Mouse (Mus musculus) gastrocnemius, postnatal 36 days (tissue): ENCODE results near the gene Hdac4. TPM values are rescaled to one million over a fixed set of nuclear protein-coding genes. Genes with fewer than 3 reads are reported as not detected.

Experiments used
- DNase-seq, 2 experiments: peaks; one replicate each; pipeline ENCODE4 v3.0.0; 2022
- intact Hi-C: fragments of 180-260 bp; cut with DNase I; formaldehyde crosslinking; loops from one replicate; pipeline ENCODE4 v1.15.1; 2025
- long read RNA-seq, 2 experiments: library from polyadenylated mRNA; stranded (forward); transcript quantifications; one replicate each; pipeline ENCODE4 v2.0.0; 2021
- total RNA-seq, 2 experiments: library from RNA; stranded (reverse); gene quantifications; 2 replicates each; pipeline ENCODE4 v1.2.3; 2021

Hdac4 gene
- 10 to 100 TPM; 43.4 to 50.5 TPM for total RNA-seq
- long read RNA-seq, experiment 1, partial matches to known transcripts = 3 of 15 reads
- long read RNA-seq, experiment 1, other reads (novel, unspliced or antisense) = 12 of 15 reads
- long read RNA-seq, experiment 2, partial matches to known transcripts = 5 of 12 reads
- long read RNA-seq, experiment 2, other reads (novel, unspliced or antisense) = 7 of 12 reads

DNA sequence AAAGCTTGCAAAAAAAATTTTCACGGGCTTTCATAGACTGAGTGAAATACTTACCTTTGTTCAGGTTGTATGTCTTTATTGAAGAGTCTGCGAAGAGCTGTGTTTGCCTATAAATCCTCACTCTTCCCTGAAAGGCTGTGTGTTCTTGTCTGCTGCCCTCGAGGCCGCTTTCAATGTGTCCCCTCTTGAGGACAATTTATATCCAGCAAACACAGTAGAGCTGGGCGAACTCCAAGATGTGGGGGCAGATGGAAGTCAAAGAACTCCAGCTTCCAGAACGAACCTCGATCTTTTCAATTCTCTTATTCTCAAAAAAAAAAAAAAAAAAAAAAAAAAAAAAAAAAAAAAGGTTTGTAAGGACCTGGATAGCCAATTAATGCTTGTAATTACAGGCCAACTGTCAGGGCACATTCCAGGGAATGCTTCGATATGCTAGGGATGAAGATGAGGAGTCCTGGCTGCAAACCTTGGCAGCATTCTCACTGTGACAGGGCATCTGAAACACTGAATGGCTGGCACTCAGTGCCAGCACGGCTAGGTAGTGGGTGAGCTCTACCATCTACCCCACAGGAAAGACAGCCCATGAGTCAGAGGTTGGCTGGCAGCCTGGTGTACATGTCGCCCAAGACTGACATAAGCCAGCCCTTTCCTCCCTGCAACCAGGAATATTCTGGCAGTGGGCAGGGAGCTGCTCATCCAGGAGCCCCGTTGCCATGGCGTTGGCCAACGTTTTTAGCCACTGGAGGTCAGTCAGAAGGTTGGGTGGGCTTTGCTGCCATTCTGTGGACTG is at the start of gene Hdac4:
TSS of gene Hdac4 (minus strand) at position 340 of the 790 bp plus-strand sequence.
- intact Hi-C loops = no loop called here
- peak; percentile 44 to 45 for DNase-seq

DNA sequence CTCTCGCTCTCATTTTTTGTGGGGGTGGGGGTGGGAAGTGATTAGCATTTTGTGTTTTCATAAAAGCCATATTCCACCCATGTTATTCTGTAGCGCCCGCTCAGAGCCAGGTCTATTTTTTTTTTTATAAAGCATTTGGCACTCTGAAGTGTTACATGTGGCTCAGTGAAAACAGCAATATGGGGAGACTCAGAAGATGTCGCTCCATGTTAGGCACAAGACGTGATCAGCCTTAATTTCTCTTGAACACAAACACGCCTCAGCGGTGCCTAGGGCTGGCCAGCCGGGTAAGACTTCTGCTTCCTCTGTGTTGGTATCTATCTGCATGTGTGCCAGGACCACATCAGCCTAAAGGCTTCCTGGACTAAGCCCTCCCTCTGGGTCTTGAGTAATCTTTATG is 48.0 kb upstream of the Hdac4 start:
- no peak for DNase-seq
- intact Hi-C loops = no loop called here

DNA sequence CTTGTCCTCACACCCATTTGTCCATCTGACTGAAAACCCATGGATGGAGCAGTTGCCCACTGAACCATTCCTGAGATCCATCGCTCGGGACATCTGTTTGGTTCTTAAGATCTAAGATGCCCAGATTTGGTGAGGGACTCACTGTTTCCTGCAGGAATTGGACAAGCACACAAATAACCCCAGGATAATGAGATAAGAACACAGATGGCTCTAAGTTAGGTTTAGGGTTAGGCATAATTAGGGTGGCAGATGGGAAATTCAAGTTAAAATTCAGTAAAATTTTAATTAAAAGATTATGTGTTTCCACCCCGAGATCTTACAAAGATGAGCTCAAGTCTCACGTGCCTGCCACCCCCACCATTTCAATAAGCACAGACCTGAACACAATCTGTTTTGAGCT is 44.6 kb upstream of the Hdac4 start:
- intact Hi-C loops = no loop called here
- no peak for DNase-seq

- intact Hi-C loops = no loop called here
- DNase-seq = no peak
Measured at GRCm38 (mm10) chr1:92235600-92235999, 40.1 kb upstream of the Hdac4 start.

DNA sequence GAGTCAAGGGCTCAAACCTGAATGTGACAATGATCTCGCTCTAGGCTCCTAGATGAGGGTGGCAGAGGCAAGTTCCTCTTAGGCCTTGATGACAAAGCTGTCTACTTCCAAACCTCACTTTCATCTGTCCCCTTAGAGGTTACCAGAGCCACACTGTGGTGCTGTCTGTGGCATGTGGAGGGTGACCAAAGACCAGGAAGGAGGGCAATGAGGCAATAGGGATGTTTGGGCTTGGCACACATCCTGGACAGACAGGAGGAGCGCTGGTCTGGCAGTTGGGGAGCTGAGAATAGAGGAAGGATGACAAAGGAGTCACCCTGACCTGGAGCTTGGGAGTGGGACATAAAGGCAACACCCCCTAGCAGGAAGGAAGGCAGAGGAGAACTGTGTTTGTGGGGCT is 29.8 kb upstream of the Hdac4 start:
- intact Hi-C loops = no loop called here
- DNase-seq = no peak

DNA sequence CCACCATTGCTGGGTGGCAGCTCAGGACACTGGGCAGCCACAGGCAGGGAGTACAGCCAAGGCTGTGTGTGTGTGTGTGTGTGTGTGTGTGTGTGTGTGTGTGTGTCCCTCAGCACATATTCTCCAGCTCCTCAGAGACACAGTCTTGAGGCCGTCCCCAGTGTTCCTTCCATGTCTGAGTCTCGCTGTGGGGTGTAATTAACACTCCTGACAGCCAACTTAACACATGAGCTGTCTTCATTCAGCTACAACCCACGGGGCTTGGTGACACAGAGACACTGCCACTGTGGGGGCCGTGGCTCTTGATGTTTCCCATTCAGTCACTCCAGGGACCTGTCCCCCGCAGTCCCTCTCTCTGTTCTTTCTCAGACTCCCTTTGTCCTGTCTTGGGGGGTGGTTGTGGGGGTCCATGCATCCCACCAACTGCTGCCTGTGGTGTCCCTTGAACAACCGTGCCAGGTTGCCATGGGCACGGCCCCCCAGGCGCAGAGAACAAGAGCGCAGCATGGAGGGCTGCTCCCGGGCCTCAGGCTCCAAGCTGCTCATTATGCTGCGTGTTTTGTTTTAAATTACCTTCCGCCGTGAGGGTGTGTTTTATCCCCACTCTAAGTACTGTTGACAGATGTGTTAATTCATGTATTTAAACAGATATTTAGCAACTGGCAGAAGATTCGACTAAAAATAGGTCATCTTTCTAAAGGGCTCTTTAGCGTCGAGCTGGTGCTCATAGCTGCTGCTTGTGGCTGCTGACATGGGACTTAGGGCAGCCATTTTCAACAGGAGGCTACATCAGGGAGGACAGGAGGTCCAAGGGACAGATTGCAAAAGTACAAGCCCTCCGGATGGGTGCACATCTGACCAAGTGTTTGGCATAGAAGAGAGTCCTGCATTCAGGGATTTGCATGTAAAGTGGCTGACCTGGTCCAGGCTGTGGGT is 28.7 kb upstream of the Hdac4 start:
- intact Hi-C loops = no loop called here
- no peak for DNase-seq

DNA sequence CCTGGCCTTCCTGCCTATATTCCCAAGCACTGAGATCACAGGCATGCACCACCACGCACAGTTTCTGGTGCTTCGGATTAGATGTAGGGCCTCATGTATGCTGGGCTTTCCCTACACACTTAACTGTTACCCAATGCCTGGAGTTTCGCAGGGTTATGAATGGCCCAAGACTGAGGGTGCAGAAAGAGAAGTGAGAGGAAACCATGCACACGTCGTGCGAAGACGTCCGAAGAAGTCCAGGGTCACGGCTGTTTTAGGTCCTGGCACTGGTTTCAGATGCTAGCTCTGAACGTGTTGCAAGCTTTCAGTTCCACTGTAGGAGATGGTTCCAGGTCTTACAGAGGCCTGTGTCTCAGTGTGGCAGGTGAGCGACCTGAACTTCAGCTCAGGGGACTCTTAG is 21.2 kb upstream of the Hdac4 start:
- intact Hi-C loops = no loop called here
- DNase-seq = no peak

DNA sequence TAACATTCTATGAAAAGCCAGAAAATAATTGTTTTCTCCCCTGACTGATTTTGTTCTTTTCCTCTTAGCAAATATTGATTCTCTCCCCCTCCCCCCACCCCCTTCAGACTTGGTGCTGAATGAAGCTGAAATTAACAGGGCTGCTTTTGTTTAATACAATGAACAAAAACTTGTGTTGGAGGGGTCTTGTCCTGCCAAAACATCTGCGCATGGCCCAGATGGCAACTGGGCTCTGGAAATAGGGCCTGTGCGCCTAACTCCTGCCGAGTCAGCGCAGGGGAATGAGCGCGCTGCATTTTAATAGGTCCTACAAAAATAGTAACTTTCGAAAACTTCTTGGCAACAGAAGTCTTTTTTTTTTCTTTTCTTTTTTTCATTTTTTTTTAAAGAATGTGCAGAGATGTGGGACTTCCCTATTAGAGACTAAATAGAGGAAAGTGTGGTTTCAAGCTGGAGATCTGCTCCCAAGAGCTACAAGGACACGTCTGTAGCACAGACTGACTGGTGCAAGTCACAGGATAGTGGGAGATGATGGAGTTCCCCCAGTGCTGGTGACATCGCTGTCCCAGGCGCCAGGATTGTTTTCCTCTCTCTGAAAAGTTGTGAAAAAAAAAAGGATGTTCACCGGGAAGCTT is 20.6 kb upstream of the Hdac4 start:
- intact Hi-C loops = no loop called here
- no peak for DNase-seq

DNA sequence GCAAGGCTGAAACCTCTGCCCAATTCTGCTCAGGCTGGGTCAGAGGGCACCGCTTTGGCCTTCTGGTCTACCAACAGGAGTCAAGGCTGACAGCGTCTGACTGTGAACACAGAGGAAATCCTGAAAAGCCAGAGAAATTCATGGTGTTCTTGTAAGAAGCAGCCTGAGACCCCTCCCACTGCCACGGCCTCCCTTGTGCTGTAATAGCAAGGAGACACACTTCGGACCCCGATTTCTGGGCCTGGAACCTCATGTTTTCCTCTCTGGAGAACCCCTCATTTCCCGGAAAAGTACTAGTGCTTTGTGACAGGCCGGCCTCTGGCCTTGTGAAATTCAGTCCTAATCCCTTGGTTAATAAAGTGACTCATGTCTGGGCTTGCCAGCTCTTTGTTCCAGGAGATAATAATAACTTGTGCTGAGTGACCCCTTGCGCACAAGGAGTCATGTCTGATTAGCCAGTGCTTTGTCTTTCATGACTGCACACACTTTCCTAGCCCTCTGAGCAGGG is 19.7 kb upstream of the Hdac4 start:
- DNase-seq = peak; percentile 19 to 22
- intact Hi-C loops = no loop called here

DNA sequence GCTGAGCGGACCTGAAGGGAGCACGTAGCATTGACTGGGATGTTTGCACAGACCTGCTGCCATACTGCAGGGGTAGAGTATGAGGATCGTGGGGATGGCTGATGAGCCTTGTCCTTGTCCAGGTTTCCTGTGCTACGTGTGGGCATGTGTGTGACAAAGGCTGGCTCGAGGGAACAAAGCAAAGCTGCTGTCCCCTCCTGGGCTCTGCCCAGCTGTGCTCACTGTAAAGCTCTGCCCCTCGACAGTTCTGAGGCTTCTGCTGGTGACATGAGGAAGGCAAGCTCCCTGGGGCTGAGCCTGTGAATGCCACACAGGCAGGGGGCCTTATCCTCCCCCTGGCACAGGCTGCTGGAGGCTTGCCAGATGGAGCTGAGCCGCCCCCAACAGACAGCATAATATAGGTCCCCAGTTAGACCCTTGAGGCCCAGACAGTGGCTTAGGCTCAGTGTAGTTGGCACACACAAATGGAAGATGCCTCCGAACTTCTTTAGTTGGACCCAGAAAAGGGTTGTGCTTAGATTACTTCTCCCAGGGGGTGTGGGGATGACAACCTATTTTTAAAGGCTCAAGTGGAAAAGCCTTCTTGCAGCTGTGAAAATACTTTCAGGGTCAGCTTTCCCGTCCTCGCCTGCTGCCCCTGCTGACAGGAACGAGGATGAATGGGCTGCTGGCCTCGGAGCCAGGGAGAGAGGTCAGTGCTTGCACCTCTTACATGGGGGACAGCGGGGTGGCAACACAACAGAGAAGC is 16.7 kb upstream of the Hdac4 start:
- intact Hi-C loops = no loop called here
- no peak for DNase-seq

DNA sequence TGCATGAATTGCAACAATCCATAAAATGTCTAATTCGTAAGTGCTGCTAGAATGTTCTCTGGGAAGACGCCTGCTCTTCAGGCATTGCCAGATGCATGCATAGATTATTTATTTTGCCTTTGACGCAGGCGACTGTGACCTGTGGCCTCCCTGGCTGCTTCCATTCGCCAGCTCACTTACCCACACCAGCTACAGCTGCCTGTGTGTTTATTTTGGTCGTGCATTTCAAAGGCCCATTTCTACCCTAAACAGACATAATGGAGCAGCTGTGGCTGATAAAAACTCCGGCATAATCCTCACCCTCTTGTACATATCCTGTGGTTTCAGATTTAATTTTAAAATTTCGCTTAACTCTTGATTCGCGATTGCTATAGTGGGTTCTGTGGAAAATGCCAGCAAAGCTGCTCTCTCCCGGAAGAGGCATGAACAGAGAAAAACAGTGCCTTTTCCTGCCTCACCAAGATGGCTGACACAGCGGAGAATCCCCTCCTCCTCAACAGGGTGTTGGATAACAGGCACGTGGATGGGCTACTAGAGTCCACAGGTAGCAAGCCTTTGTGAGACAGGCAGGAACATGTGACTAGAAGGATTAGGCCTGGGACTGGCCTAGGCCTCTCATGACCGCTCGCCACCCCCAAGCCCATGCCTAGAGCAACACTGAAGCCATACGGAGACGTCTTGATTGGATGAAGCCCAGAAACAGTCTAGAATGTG is 7.3 kb upstream of the Hdac4 start:
- intact Hi-C loops = no loop called here
- DNase-seq = no peak

- no peak for DNase-seq
- intact Hi-C loops = no loop called here
Measured at GRCm38 (mm10) chr1:92190463-92190862, 5.0 kb downstream of the Hdac4 start.

- no peak for DNase-seq
- intact Hi-C loops = loop anchor here (5.0 kb wide), 1 partner anchor 75 kb away; no protein-coding TSS in a partner anchor
Measured at GRCm38 (mm10) chr1:92187137-92187536, 8.4 kb downstream of the Hdac4 start.

GRCm38 (mm10) chr1:92184600-92184999 is 10.9 kb downstream of the Hdac4 start:
- DNase-seq = no peak
- intact Hi-C loops = loop anchor here (5.0 kb wide), 1 partner anchor 173 kb away; no protein-coding TSS in a partner anchor

DNA sequence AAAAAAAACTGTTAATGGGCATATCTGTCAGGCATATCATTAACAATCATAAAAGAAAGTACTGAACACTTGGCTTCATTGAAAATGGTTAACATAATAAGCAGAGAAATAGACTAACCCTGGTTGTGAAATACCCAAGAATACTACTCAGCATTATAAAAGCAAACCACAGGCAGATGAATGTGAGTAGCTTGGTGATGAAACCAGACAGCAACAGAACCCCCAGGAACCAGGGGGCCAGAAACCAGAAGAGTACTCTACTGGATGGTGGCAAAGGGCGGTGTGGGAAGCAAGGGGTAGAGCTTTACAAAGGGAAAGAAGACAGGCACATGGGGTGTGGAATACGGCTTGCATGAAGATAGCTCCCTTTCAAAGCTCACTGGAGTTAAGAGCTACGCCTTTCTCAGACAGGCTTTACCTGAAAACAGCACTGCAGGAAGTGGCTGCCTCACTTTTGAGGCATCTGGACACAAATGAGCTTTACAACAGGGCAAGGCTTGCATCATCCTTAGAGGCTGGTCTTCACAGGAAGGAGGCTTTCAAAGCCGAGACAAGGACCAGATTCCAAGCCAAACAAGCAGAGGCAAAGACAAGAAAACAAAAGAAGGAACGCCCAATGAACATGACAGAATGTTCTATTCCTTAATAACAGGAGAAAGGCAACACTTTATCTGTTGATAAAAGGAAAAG is 12.3 kb downstream of the Hdac4 start:
- DNase-seq = no peak
- intact Hi-C loops = loop anchor here (5.0 kb wide), 1 partner anchor 174 kb away; no protein-coding TSS in a partner anchor

DNA sequence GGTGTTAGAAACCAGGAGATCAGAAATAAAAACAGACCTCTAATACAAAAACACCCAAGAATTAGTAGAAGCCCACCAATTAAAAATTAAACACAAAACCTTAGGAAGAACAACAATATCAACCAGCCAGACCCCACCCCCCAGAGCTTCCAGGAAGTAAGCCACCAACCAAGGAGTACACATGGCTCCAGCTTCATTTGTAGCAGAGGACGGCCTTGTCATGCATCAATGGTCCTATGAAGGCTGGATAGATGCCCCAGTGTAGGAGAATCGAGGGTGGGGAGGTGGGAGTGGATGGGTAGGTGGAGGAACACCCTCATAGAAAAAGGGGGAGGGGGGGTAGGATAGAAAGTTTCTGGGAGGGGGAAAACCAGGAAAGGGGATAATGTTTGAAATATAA is 13.5 kb downstream of the Hdac4 start:
- intact Hi-C loops = loop anchor here (5.0 kb wide), 1 partner anchor 175 kb away; no protein-coding TSS in a partner anchor
- DNase-seq = no peak

DNA sequence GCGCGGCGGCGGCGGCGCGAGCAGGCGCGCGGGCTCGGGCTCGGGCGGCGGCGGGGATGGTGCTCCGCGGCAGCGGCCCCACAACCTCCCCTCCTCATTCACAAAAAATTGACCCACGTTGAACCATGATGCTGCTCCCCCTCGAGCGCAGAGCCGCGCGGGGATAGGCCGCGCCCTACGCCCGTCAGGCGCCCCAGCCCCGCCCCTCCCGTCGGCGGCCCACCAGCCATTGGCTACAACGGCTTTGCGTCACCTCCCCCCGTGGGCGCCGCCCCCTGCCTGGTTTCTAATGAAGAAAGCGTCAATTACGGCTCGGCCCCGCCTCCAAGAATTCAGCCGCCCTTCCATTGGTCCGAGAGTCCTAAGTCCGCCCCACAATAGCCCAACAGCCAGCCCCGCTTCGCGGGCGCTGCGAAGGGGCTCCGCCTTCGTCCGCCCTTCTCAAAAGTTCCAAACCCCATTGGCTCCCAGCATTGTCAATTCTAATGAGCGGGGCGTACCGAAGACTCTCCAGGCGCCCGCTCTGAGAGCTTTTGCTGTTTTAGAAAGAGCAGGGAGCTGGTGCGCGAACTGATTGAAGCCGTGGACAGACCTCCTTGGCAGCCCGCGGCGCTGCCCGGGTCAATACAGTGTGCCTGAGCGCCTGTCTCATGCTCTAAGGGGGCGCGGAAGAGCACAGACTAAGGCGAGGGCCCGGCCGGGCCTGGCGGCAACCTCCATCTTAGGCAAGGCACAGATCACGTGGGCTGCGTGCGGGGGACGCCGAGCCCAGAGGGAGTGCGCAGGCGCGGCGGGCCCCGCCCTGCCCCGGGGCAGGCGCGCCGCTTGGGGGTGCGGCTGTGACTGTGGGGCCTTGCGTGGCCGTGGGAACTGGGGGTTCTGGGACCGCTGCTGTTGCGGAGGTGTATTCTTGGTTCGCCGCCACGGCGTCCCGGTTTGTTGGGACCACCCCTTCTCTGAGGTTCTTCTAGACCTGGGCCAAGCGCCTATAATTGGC is 15.1 kb downstream of the Hdac4 start:
- DNase-seq = peak; percentile 99 to 100
- intact Hi-C loops = loop anchor here (5.0 kb wide), 1 partner anchor 177 kb away; no protein-coding TSS in a partner anchor
